In the genomic region with DNA sequence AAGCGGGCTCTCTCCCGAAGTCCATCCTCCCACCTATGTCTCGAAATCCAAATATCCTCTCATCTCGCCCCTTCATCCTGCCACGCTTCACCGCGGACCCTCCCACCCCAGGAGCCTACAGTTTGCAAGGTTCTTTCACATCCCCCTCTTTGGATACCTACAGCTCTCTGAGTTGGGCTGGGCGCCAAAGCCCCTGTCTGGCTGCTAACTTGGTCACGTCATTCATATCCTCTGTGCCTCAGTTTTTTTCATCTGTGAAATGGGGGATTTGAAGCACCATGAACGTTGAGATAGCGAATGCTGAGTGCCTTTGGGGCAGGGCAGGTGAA, we compare ENCODE assay signal across 8 mouse cellular contexts. TPM values are rescaled to one million over a fixed set of nuclear protein-coding genes. Genes with fewer than 3 reads are reported as not detected.
DNase-seq lines count a peak whose midpoint lies in the region; ATAC-seq and TF ChIP-seq lines count a peak whose summit lies in the region.

No protein-coding gene starts in this region.

- H3K27me3 ChIP-seq in testis, adult 2 months (ENCODE audit: control insufficient read depth, insufficient read depth, low read length) = no peaks in the 10 kb centered on the region
- no peaks in the 10 kb centered on the region for H3K27me3 ChIP-seq in limb, embryonic 15.5 days

- H3K4me3 ChIP-seq in testis, adult 2 months (ENCODE audit: control insufficient read depth, low read depth, low read length) = peak overlapping the region; percentile 78
- H3K4me3 ChIP-seq in limb, embryonic 15.5 days = peak overlapping the region; percentile 94

- H3K9ac ChIP-seq in limb, embryonic 15.5 days = 0 out of 2 replicates have a peak overlapping the region, but pooled peaks have one; percentile 7

- H3K27ac ChIP-seq in testis, adult 2 months (ENCODE audit: control insufficient read depth, insufficient read depth, low read depth, low read length) = no peak overlapping the region
- H3K27ac ChIP-seq in limb, embryonic 15.5 days = no peak overlapping the region

- TF ChIP-seq POLR2A in testis, adult 2 months (IDR thresholded peaks at IDR 0.05; ENCODE audit: control insufficient read depth, low read depth, low read length) = no peak

- no peaks in the 10 kb centered on the region for H3K9me3 ChIP-seq in limb, embryonic 15.5 days

- TF ChIP-seq CTCF in testis, adult 2 months (IDR thresholded peaks at IDR 0.05; ENCODE audit: control insufficient read depth, insufficient read depth, insufficient replicate concordance, low read depth, low read length) = no peak; the same call in 1 of the 2 replicates

- DNase-seq in gastrocnemius, postnatal 14 days = peak; percentile 18
- no peak for DNase-seq in gastrocnemius, postnatal 10 days
- no peak for DNase-seq in testis, postnatal 10 days (ENCODE audit: low spot score)
- DNase-seq in ovary, postnatal 10 days (ENCODE audit: low spot score) = no peak
- no peak for DNase-seq in cerebellum, postnatal 4 days (ENCODE audit: low spot score in 2 of 2)

- no peak; the same call in 1 of the 2 replicates for ATAC-seq in limb, embryonic 15.5 days (ENCODE audit: insufficient number of reproducible peaks, low FRiP score, low TSS enrichment, low read depth)
- no peak for ATAC-seq in activated CD4-positive, CD25-positive, alpha-beta regulatory T cell, adult 4 months

- WGBS in limb, embryonic 15.5 days = 2% methylated on average over 11 of the region's 11 CpGs

- H3K36me3 ChIP-seq in testis, adult 2 months (ENCODE audit: control insufficient read depth, insufficient read depth, low read length) = no peaks in the 10 kb centered on the region
- peaks cover 2% of the 10 kb centered on the region for H3K36me3 ChIP-seq in limb, embryonic 15.5 days

- peaks cover 12% of the 10 kb centered on the region for H3K4me1 ChIP-seq in testis, adult 2 months (ENCODE audit: control insufficient read depth, insufficient read depth, low read length)
- H3K4me1 ChIP-seq in limb, embryonic 15.5 days = peaks cover 22% of the 10 kb centered on the region

- peak overlapping the region; percentile 76 for H3K4me2 ChIP-seq in limb, embryonic 15.5 days

- intact Hi-C loops in gastrocnemius, postnatal 14 days (cut with DNase I; ENCODE audit: low total_unique reads) = loop anchor here (10.0 kb wide), 1 partner anchor 64 kb away; no protein-coding TSS in a partner anchor

RNA-seq across cellular contexts. Expression of a gene that starts 0.4 kb away (rescaled TPM):
- 1 to 10 TPM in 1 of 2 experiments, under 1 TPM in 1; 0.84 to 1.7 TPM for total RNA-seq in gastrocnemius, postnatal 14 days (2021)
- 1 to 10 TPM; 2.3 to 3.0 TPM for total RNA-seq in gastrocnemius, postnatal 10 days (2021)
- 0.33 and 0.71 TPM in 2 replicates for polyA plus RNA-seq in testis, adult 2 months (2012; rRNA removed)
- 7.6 and 9.5 TPM in 2 replicates for polyA plus RNA-seq in limb, embryonic 15.5 days (2015; fragmentation: Nextera tagmentation; extraction: Ambion mirVana)
- polyA plus RNA-seq in activated CD4-positive, CD25-positive, alpha-beta regulatory T cell, adult 4 months (2017; shearing (Covaris generic)) = not detected

RNA-seq across cellular contexts. Expression of a gene that starts 11.2 kb away (rescaled TPM):
- total RNA-seq in gastrocnemius, postnatal 14 days (2021) = 10 to 100 TPM; 37.5 to 40.6 TPM
- 10 to 100 TPM; 28.4 to 32.5 TPM for total RNA-seq in gastrocnemius, postnatal 10 days (2021)
- 16.7 and 19.6 TPM in 2 replicates for polyA plus RNA-seq in testis, adult 2 months (2012; rRNA removed)
- polyA plus RNA-seq in limb, embryonic 15.5 days (2015; fragmentation: Nextera tagmentation; extraction: Ambion mirVana) = 0.82 and 0.86 TPM in 2 replicates
- polyA plus RNA-seq in activated CD4-positive, CD25-positive, alpha-beta regulatory T cell, adult 4 months (2017; shearing (Covaris generic)) = not detected

RNA-seq across cellular contexts. Expression of a gene that starts 13.7 kb away (rescaled TPM):
- 10 to 100 TPM; 24.7 to 33.0 TPM for total RNA-seq in gastrocnemius, postnatal 14 days (2021)
- total RNA-seq in gastrocnemius, postnatal 10 days (2021) = 10 to 100 TPM; 28.6 to 30.3 TPM
- polyA plus RNA-seq in testis, adult 2 months (2012; rRNA removed) = 42.9 and 43.5 TPM in 2 replicates
- polyA plus RNA-seq in limb, embryonic 15.5 days (2015; fragmentation: Nextera tagmentation; extraction: Ambion mirVana) = 108 and 109 TPM in 2 replicates
- 10 to 100 TPM; 60.3 to 84.8 TPM for polyA plus RNA-seq in activated CD4-positive, CD25-positive, alpha-beta regulatory T cell, adult 4 months (2017; shearing (Covaris generic))

RNA-seq across cellular contexts. Expression of a gene that starts 14.4 kb away (rescaled TPM):
- total RNA-seq in gastrocnemius, postnatal 14 days (2021) = 10 to 100 TPM; 24.0 to 25.8 TPM
- total RNA-seq in gastrocnemius, postnatal 10 days (2021) = 10 to 100 TPM; 22.4 to 23.3 TPM
- polyA plus RNA-seq in testis, adult 2 months (2012; rRNA removed) = 23.4 TPM in 2 replicates
- polyA plus RNA-seq in limb, embryonic 15.5 days (2015; fragmentation: Nextera tagmentation; extraction: Ambion mirVana) = 31.2 and 33.3 TPM in 2 replicates
- 10 to 100 TPM; 27.4 to 30.4 TPM for polyA plus RNA-seq in activated CD4-positive, CD25-positive, alpha-beta regulatory T cell, adult 4 months (2017; shearing (Covaris generic))

RNA-seq across cellular contexts. Expression of a gene that starts 55.2 kb away (rescaled TPM):
- 1 to 10 TPM; 1.4 to 1.5 TPM for total RNA-seq in gastrocnemius, postnatal 14 days (2021)
- total RNA-seq in gastrocnemius, postnatal 10 days (2021) = 1 to 10 TPM; 2.0 to 5.1 TPM
- 6.8 and 7.6 TPM in 2 replicates for polyA plus RNA-seq in testis, adult 2 months (2012; rRNA removed)
- 9.9 and 11.3 TPM in 2 replicates for polyA plus RNA-seq in limb, embryonic 15.5 days (2015; fragmentation: Nextera tagmentation; extraction: Ambion mirVana)
- polyA plus RNA-seq in activated CD4-positive, CD25-positive, alpha-beta regulatory T cell, adult 4 months (2017; shearing (Covaris generic)) = 10 to 100 TPM; 15.1 to 15.2 TPM
